Mouse (Mus musculus): ENCODE measurements around the gene Dhx9.
"Not testable (repeated sequence)": the region's sequence is repeated elsewhere in the genome, so short reads cannot be mapped to it uniquely, and the experiment has no call there.

Dhx9 gene

GRCm38 (mm10) chr1:153486120-153486519, 1.3 kb downstream of the Dhx9 start:
- DNase-seq (ENCODE audit: low read depth, low spot score): not testable (repeated sequence)

DNA sequence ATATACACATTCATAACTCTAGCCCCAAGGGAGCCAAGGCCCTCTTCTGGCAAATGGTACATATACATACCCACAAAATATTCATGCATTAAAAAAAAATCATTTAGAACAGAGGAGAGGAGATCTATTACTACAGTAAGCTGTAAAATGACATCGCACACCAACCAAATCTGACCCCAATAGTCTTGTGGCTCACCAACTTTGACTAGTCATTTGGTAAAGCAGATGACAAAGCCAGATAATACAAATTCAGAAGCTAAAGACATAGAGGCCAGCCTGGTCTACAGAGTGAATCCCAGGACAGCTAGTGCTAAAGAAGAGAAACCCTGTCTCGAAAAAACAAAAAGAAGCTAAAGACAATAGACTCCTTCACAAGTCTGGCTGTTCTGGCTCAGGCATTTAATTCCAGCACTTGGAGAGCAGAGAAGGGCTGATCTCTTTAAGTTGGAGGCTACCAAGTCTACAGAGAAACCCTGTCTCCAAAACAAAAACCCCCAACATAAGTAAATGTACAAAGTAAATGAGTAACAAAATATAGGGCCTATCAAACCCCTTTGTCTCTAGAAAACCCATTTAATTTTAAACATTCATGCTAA, 2.2 kb downstream of the Dhx9 start:
- no peak for DNase-seq (ENCODE audit: low read depth, low spot score)

GRCm38 (mm10) chr1:153481025-153481412, 6.4 kb downstream of the Dhx9 start:
- DNase-seq (ENCODE audit: low read depth, low spot score): no peak

DNA sequence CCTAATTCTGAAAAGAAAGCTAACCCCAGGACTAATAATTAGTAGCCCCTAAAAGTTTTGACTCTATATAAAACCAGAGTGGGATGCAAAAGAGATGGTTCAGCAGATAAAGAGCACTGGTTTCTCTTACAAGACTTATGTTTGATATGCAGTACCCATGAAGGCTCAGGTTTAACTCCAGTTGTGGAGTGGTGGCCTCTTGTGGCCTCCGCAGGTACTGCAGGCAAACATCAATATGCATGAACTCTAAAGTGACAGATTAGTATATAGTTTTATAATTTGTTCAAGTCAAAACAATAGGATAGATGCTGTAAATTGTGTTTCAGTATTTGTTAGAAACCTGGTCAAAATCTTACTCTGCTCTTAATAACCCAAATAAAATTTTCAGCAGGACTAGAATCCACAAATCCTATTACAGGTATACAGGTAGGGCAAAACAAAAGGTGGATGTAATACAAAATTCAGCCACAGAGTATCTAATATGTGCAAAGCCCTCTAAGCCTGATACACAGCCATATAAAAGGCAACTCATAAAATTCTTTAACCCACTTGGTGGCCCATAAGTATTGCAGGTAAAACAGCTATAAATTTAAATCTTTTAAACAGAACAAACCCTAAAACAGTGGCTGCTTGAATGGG, 7.0 kb downstream of the Dhx9 start:
- DNase-seq (ENCODE audit: low read depth, low spot score): no peak

DNA sequence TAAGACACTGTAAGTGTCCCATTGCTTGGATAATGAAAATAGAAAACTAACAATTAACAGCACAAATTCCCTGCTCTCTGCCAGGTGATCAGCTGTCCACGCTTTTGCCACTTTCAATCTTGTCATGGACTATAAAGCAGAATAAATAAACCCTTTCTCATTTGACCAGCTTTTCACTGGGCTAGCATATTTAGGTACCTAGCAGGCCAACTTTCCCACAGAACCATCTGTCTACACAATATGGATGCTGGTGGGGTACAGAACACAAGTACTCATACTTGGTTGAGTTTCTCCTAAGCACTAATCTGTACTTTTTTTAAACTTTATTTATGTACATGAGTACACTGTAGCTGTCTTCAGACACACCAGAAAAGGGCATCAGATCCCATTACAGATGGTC, 8.2 kb downstream of the Dhx9 start:
- DNase-seq (ENCODE audit: low read depth, low spot score): no peak

DNA sequence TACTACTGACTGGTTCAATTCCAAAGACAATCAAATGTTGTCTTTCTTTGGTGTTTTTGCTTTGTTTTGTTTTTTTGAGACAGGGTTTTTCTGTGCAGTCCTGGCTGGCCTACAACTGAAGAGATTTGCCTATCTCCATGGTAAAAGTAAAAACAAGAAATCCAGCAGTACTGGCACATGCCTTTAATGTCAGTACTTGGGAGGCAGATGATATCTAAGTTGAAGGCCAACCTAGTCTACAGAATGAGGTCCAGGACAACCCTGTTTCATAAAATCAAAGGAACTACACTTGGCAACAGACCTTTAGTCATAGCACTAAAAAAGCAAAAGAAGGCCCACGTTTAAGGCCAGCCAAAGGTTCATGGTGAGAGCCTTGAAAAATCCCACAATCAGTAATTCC, 25.7 kb downstream of the Dhx9 start:
- no peak for DNase-seq (ENCODE audit: low read depth, low spot score)

DNA sequence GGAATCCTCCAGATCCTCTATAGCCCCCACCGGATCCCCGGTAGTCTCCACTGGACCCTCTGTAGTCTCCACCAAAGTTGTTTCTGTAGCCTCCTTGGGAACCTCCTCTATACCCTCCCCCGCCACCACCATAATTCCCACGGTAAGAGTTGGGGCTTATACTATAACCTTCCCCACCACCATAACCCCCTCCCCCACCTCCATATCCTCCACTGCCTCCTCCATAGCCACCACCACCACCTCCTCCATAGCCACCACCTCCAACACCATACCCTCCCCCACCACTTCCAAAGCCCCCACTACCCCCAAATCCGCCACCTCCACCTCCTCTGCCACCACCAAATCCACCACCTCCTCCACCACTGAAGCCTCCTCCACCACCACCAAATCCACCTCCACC, 31.3 kb downstream of the Dhx9 start:
- DNase-seq (ENCODE audit: low read depth, low spot score): no peak

GRCm38 (mm10) chr1:153453146-153453642, 34.3 kb downstream of the Dhx9 start:
- no peak for DNase-seq (ENCODE audit: low read depth, low spot score)

GRCm38 (mm10) chr1:153451237-153452154, 36.0 kb downstream of the Dhx9 start:
- peak; percentile 3 for DNase-seq (ENCODE audit: low read depth, low spot score)

DNA sequence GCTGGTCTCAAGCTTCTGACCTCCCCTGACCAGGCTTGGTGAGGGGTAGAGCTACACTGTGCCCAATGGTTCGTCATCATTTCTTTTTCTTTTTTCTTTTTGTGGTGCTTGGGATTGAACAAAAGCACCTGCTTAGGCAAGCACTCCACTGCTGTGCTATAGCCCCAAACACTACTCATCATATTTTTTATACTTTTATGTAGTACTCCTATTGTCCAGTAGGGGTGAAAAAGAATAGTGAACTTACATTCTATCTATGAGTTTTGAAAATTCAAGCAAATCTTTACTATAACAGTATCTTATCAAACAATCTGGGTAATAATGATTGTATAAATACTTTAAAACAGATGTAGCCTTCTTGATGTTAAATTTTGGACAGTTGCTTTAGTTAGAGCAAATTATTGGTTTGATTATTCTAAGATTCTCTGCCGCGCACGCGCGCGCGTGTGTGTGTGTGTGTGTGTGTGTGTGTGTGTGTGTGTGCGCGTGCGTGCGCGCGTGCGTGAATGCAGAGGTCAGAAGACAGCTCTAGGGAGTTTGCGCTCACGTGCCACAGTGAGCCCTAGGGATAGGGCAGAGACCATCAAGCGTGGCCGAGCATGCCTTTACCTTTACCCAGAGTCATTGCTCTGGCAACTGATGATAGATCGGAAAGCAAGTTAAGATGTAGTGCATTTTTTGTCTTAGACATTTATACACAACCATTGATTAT, 41.2 kb downstream of the Dhx9 start:
- no peak for DNase-seq (ENCODE audit: low read depth, low spot score)

- DNase-seq (ENCODE audit: low read depth, low spot score): no peak
Measured at GRCm38 (mm10) chr1:153443632-153444031, 43.8 kb downstream of the Dhx9 start.

DNA sequence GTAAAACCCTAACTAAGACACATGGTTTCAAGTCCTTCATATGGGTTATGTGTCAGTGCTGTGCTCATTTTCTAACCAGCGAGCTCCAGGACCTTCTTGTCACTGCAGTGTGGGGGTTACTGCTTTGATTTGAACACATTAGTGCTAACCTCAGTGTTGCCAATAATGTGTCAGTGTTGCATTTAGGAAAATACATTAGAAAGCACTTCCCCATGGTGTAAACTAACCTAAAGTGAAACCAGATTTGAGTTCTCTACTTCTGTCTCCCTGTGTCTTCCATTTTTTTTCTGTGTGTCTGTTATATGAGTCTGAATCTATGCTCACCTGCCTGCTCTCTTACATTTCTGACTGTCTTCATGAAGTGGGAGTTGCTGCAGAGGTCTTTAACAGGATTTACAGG, 44.4 kb downstream of the Dhx9 start:
- DNase-seq (ENCODE audit: low read depth, low spot score): no peak

- no peak for DNase-seq (ENCODE audit: low read depth, low spot score)
Measured at GRCm38 (mm10) chr1:153441656-153442055, 45.8 kb downstream of the Dhx9 start.

GRCm38 (mm10) chr1:153440752-153441151, 46.7 kb downstream of the Dhx9 start:
- no peak for DNase-seq (ENCODE audit: low read depth, low spot score)

GRCm38 (mm10) chr1:153437536-153437935, 49.9 kb downstream of the Dhx9 start:
- no peak for DNase-seq (ENCODE audit: low read depth, low spot score)

- no peak for DNase-seq (ENCODE audit: low read depth, low spot score)
Measured at GRCm38 (mm10) chr1:153433851-153434589, 53.4 kb downstream of the Dhx9 start.

DNA sequence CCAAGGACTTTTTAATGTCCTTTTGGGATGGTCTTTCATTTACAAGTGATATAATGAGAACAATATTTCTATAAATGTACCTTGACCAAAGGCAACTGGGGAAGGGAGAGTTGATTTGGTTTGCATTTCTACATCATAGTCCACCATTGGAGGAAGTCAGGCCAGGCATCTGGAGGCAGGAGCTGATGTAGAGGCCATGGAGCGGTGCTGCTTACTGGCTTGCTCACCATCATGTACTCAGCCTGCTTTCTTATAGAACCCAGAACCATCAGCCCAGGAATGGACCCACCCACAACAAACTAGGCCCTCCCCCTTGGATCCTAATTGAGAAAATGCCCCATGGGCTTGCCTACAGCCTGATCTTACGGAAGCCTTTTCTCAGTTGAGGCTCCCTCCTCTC, 55.1 kb downstream of the Dhx9 start:
- no peak for DNase-seq (ENCODE audit: low read depth, low spot score)

DNA sequence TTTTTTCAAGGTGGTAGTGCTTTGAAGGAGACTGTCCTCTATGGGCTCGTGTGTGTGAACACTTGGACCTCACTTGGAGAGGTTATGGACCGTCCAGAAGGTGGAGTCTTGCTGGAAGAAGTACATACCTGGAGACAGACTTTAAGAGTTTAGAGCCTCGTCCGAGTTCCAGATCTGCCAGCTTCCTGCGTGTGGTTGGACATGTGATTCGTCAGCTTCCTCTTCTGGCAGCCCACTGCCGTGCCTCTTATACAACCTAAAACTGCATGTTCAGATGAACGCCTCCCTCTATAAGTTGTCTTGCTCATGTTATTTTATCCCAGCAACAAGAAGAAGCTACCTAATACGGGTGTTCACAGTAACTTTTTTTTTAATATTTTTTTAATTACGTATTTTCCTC, 55.8 kb downstream of the Dhx9 start:
- DNase-seq (ENCODE audit: low read depth, low spot score): peak; percentile 9

- DNase-seq (ENCODE audit: low read depth, low spot score): no peak
Measured at GRCm38 (mm10) chr1:153431158-153431557, 56.3 kb downstream of the Dhx9 start.

GRCm38 (mm10) chr1:153424770-153425584, 62.5 kb downstream of the Dhx9 start, which contains the start of gene Shcbp1l:
Shcbp1l (plus strand) TSS chr1:153425162.
- DNase-seq (ENCODE audit: low read depth, low spot score): peak; percentile 36

Data from skeletal muscle tissue, adult 2 months (tissue).